Mouse (Mus musculus) myocyte (in vitro differentiated cells): ENCODE measurements around the gene Mroh2a.

Experiments used
- CEBPB ChIP-seq: IDR thresholded peaks from 2 replicates; pipeline ENCODE4 v1.6.1; 2011; ENCODE audit warnings: mild to moderate bottlenecking, moderate library complexity; ENCODE audit not compliant: poor library complexity, insufficient read depth, severe bottlenecking
- MAX ChIP-seq: IDR thresholded peaks from one replicate; pipeline ENCODE4 v1.6.1; 2011; ENCODE audit warnings: low read depth, mild to moderate bottlenecking, control low read depth
- MYOG ChIP-seq, 3 experiments: IDR thresholded peaks; one replicate each; pipeline ENCODE4 v1.6.1; 2011; ENCODE audit warnings: control low read depth in 2 of 3, low read depth in 2 of 3, mild to moderate bottlenecking in 2 of 3; ENCODE audit not compliant: insufficient read length in 2 of 3, control insufficient read depth in 1 of 3, insufficient read depth in 1 of 3
- POLR2A ChIP-seq: IDR thresholded peaks from one replicate; pipeline ENCODE4 v1.6.1; 2011; ENCODE audit warnings: low read depth, mild to moderate bottlenecking, control low read depth, moderate library complexity; ENCODE audit not compliant: insufficient read length
- POLR2AphosphoS2 ChIP-seq: IDR thresholded peaks from one replicate; pipeline ENCODE4 v1.6.1; 2011; ENCODE audit warnings: low read depth, control low read depth; ENCODE audit not compliant: insufficient read length
- REST ChIP-seq: IDR thresholded peaks from one replicate; pipeline ENCODE4 v1.6.1; 2011; ENCODE audit warnings: mild to moderate bottlenecking, control low read depth, moderate library complexity; ENCODE audit not compliant: insufficient read depth, insufficient read length
- TCF12 ChIP-seq: IDR thresholded peaks from one replicate; pipeline ENCODE4 v1.6.1; 2011; ENCODE audit warnings: mild to moderate bottlenecking, control low read depth; ENCODE audit not compliant: poor library complexity, insufficient read depth, severe bottlenecking
- USF1 ChIP-seq: IDR thresholded peaks from one replicate; pipeline ENCODE4 v1.6.1; 2011; ENCODE audit warnings: low read depth, mild to moderate bottlenecking, control low read depth, moderate library complexity

DNA sequence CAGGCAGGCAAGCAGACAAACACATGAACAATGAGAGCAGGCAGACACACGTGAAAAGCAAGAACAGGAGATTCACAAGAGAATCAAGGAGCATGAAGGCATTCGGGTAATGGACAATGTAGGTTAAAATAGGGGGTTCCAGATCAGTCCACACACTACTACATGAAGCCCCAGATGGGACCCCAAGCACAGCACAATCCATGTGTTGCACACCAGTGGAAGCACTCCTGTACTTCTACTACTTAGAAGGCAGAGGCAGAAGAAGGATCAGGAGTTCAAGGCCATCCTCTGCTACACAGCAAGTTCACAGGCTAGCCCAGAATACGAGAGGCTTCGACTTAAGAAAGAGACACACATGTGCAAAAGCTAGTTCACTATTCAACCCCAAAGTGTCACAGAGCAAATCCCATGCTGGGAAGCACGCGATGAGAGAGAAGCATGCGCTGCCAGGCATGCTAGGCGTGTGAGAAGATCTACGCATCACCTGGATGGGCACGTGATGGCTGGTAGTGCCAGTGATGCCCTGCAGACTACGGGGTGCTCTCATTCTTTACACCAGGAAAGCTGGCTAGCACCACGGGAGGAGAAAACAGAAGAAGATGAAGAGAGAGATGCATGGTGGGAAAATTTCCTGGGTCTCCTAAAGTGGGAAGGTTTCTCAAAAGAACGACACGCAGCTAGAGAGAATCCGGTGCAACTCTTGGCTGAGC lies 59.5 kb downstream of the Mroh2a start:
- TF ChIP-seq POLR2A, result no peak
- TF ChIP-seq REST, result no peak
- no peak for TF ChIP-seq CEBPB
- no peak for TF ChIP-seq MAX
- TF ChIP-seq MYOG (IDR thresholded peaks at IDR 0.05; ENCODE audit: control insufficient read depth in 1 of 3, insufficient read depth in 1 of 3, insufficient read length in 2 of 3, low read depth in 2 of 3), result peak in 1 of 3 experiments; percentile 18
- TF ChIP-seq POLR2AphosphoS2, result no peak
- no peak for TF ChIP-seq TCF12
- TF ChIP-seq USF1, result no peak
